In genomic region chr10:42950252-42950751, GRCm38 (mm10) we compare ENCODE assay signal across 8 mouse cellular contexts.
DNase-seq lines count a peak whose midpoint lies in the region; ATAC-seq and TF ChIP-seq lines count a peak whose summit lies in the region.

No protein-coding gene starts in this region.

- peak; percentile 48 for DNase-seq in lung, embryonic 14.5 days
- no peak for DNase-seq in lung, postnatal 14 days
- DNase-seq in spleen, adult 18-20 months, result no peak
- no peak for DNase-seq in c-Kit-positive CD71-positive TER-119-positive erythroid progenitor cells, embryonic 14.5 days (ENCODE audit: low spot score)
- no peak for DNase-seq in frontal cortex, postnatal 10 days (ENCODE audit: low spot score in 2 of 2)

- ATAC-seq in lung, embryonic 14.5 days (ENCODE audit: insufficient read depth), result peak; percentile 92
- ATAC-seq in forebrain, embryonic 15.5 days (replicated peaks), result peak; percentile 70
- peak; percentile 83 for ATAC-seq in limb, embryonic 12.5 days (ENCODE audit: insufficient number of reproducible peaks, insufficient read depth, low FRiP score, low TSS enrichment, low read depth)
- peak; percentile 48; the same call in 1 of the 2 replicates for ATAC-seq in neural tube, embryonic 14.5 days (ENCODE audit: low read depth)

- no peak for TF ChIP-seq CTCF in lung, embryonic 14.5 days (IDR thresholded peaks at IDR 0.05; ENCODE audit: low read depth)

- H3K4me1 ChIP-seq in lung, embryonic 14.5 days (ENCODE audit: insufficient read depth), result no peaks in the 10 kb centered on the region
- H3K4me1 ChIP-seq in forebrain, embryonic 15.5 days, result peaks cover 3% of the 10 kb centered on the region; the same call in 1 of the 2 replicates
- H3K4me1 ChIP-seq in limb, embryonic 12.5 days (replicated peaks), result peaks cover 34% of the 10 kb centered on the region
- no peaks in the 10 kb centered on the region; the same call in 1 of the 2 replicates for H3K4me1 ChIP-seq in neural tube, embryonic 14.5 days (ENCODE audit: control insufficient read depth, insufficient read depth, low read length)

- H3K4me3 ChIP-seq in lung, embryonic 14.5 days (ENCODE audit: low read depth, low read length), result peak overlapping the region; percentile 6; the same call in 1 of the 2 replicates
- no peak overlapping the region for H3K4me3 ChIP-seq in forebrain, embryonic 15.5 days
- H3K4me3 ChIP-seq in limb, embryonic 12.5 days (replicated peaks), result peak overlapping the region; percentile 19
- no peak overlapping the region for H3K4me3 ChIP-seq in neural tube, embryonic 14.5 days (ENCODE audit: low read depth, low read length)

- 0 out of 2 replicates have a peak, but pooled peaks cover 10% of the 10 kb centered on the region for H3K27me3 ChIP-seq in lung, embryonic 14.5 days (ENCODE audit: insufficient read depth, low read length)
- H3K27me3 ChIP-seq in forebrain, embryonic 15.5 days, result no peaks in the 10 kb centered on the region
- H3K27me3 ChIP-seq in limb, embryonic 12.5 days, result peaks cover 7% of the 10 kb centered on the region; the same call in 1 of the 2 replicates
- H3K27me3 ChIP-seq in neural tube, embryonic 14.5 days (ENCODE audit: control insufficient read depth, insufficient read depth, low read length), result no peaks in the 10 kb centered on the region

- H3K27ac ChIP-seq in lung, embryonic 14.5 days (ENCODE audit: low read depth), result peak overlapping the region; percentile 42; the same call in 1 of the 2 replicates
- no peak overlapping the region for H3K27ac ChIP-seq in forebrain, embryonic 15.5 days (replicated peaks)
- H3K27ac ChIP-seq in limb, embryonic 12.5 days, result peak overlapping the region; percentile 84
- no peak overlapping the region for H3K27ac ChIP-seq in neural tube, embryonic 14.5 days (ENCODE audit: low read depth, low read length)

- no peaks in the 10 kb centered on the region for H3K9me3 ChIP-seq in lung, embryonic 14.5 days (ENCODE audit: low read depth, low read length)
- peaks cover 4% of the 10 kb centered on the region; the same call in 1 of the 2 replicates for H3K9me3 ChIP-seq in forebrain, embryonic 15.5 days
- no peaks in the 10 kb centered on the region for H3K9me3 ChIP-seq in limb, embryonic 12.5 days
- H3K9me3 ChIP-seq in neural tube, embryonic 14.5 days (ENCODE audit: control insufficient read depth, low read length), result no peaks in the 10 kb centered on the region

- 6% methylated on average over 7 of the region's 8 CpGs for WGBS in lung, embryonic 14.5 days
- WGBS in forebrain, embryonic 15.5 days, result 2% methylated on average over 8 of the region's 8 CpGs
- 1% methylated on average over 7 of the region's 8 CpGs for WGBS in limb, embryonic 12.5 days
- WGBS in neural tube, embryonic 14.5 days, result under 1% methylated on average over 7 of the region's 8 CpGs

- H3K36me3 ChIP-seq in lung, embryonic 14.5 days (ENCODE audit: insufficient read depth), result no peaks in the 10 kb centered on the region
- H3K36me3 ChIP-seq in forebrain, embryonic 15.5 days, result no peaks in the 10 kb centered on the region
- no peaks in the 10 kb centered on the region for H3K36me3 ChIP-seq in limb, embryonic 12.5 days
- no peaks in the 10 kb centered on the region for H3K36me3 ChIP-seq in neural tube, embryonic 14.5 days (ENCODE audit: control insufficient read depth, insufficient read depth, low read length)

- H3K4me2 ChIP-seq in lung, embryonic 14.5 days, result peak overlapping the region; percentile 50
- H3K4me2 ChIP-seq in forebrain, embryonic 15.5 days (replicated peaks), result peak overlapping the region; percentile 29; the same call in 1 of the 2 replicates
- peak overlapping the region; percentile 53 for H3K4me2 ChIP-seq in limb, embryonic 12.5 days
- peak overlapping the region; percentile 14; the same call in 1 of the 2 replicates for H3K4me2 ChIP-seq in neural tube, embryonic 14.5 days (ENCODE audit: low read depth, low read length)

- H3K9ac ChIP-seq in lung, embryonic 14.5 days, result no peak overlapping the region
- no peak overlapping the region for H3K9ac ChIP-seq in forebrain, embryonic 15.5 days (replicated peaks)
- H3K9ac ChIP-seq in limb, embryonic 12.5 days (replicated peaks), result no peak overlapping the region
- H3K9ac ChIP-seq in neural tube, embryonic 14.5 days (replicated peaks; ENCODE audit: low read depth, low read length), result no peak overlapping the region

Comparison
In these comparisons a context has a peak if more than half of its experiments do, and no peak if none do; other contexts are left out.
1. H3K27ac ChIP-seq: peak in lung, embryonic 14.5 days (single experiment) and limb, embryonic 12.5 days (single experiment); none in forebrain, embryonic 15.5 days (single experiment) and neural tube, embryonic 14.5 days (single experiment).
2. H3K4me3 ChIP-seq: peak in lung, embryonic 14.5 days (single experiment) and limb, embryonic 12.5 days (single experiment); none in forebrain, embryonic 15.5 days (single experiment) and neural tube, embryonic 14.5 days (single experiment).
3. Peak in every context shown above with its lines, with median percentiles within 50 percentile points of each other: ATAC-seq and H3K4me2 ChIP-seq.